Mouse (Mus musculus): ENCODE data around the gene Tapbpl.

DNA sequence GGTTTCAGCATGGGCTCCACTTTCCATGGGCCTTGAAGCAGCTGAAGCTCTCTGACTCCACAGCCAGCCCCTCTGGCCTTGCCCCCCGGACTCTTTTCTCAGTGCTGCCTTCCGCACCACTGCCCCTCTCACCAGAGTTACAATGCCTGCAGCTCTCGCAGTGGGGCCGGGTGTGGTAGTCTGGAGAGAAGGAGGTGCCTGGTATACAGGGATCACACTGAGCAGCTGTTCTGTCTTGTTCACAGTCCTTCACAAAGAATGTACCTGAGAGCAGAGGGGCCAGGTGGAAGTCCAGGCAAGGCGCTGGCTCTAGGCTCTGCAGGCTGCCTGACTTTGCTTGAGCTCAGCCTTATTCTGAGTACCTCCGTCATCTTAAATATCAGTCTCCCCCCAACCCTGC is 4.7 kb upstream of the Tapbpl start:
- TF ChIP-seq CTCF (IDR thresholded peaks at IDR 0.05; ENCODE audit: control insufficient read depth, insufficient read depth, low read length), result no peak
- TF ChIP-seq POLR2A (IDR thresholded peaks at IDR 0.05; ENCODE audit: borderline replicate concordance, control insufficient read depth, low read depth, low read length), result no peak
